Mouse (Mus musculus) G1E (cell line): Measurements from ENCODE around the gene Hyal2.

Experiments
- CTCF ChIP-seq: IDR thresholded peaks from 2 replicates; pipeline ENCODE4 v1.5.1; 2012; ENCODE audit warnings: low read depth, low read length, inconsistent platforms, mixed read lengths
- GATA1 ChIP-seq: IDR thresholded peaks from 2 replicates; pipeline ENCODE4 v1.6.1; 2012; ENCODE audit warnings: borderline replicate concordance, low read length, inconsistent platforms, mixed read lengths
- POLR2AphosphoS5 ChIP-seq: IDR thresholded peaks from 2 replicates; pipeline ENCODE4 v1.6.1; 2012; ENCODE audit warnings: low read depth, low read length, inconsistent platforms; ENCODE audit not compliant: insufficient replicate concordance

GRCm38 (mm10) chr9:107541474-107542351, 26.0 kb upstream of the Hyal2 start, which contains the start of the genes Cyb561d2 and Nprl2:
- TF ChIP-seq CTCF (no peak), POLR2AphosphoS5 (no peak), GATA1 (no peak)
